Mouse (Mus musculus) heart, embryonic 11.5 days (tissue): ENCODE data around the gene Hoxa6. TPM values are rescaled to one million over a fixed set of nuclear protein-coding genes. Genes with fewer than 3 reads are reported as not detected.

Experiments used
- ATAC-seq: fragments of 200-750 bp; cut with Nextera tagmentation; replicated peaks from 2 replicates; pipeline ENCODE4 v1.8.0; 2017; ENCODE audit warnings: moderate library complexity; ENCODE audit not compliant: insufficient number of reproducible peaks, low FRiP score, low TSS enrichment
- H3K27ac ChIP-seq: fragments of 300-500 bp; sonication (generic); 2 replicates; pipeline ENCODE4 v1.5.1; 2014; ENCODE audit warnings: mild to moderate bottlenecking, low read depth, low read length
- H3K27me3 ChIP-seq: fragments of 300-500 bp; sonication (generic); 2 replicates; pipeline ENCODE4 v1.6.1; 2014; ENCODE audit warnings: mild to moderate bottlenecking, low read length, mixed read lengths; ENCODE audit not compliant: control insufficient read depth, insufficient read depth
- H3K36me3 ChIP-seq: fragments of 300-500 bp; sonication (generic); 2 replicates; pipeline ENCODE4 v1.6.1; 2014; ENCODE audit warnings: mild to moderate bottlenecking, low read length, moderate library complexity, mixed read lengths; ENCODE audit not compliant: control insufficient read depth, insufficient read depth
- H3K4me1 ChIP-seq: fragments of 300-500 bp; sonication (generic); 2 replicates; pipeline ENCODE4 v1.6.1; 2014; ENCODE audit warnings: low read length; ENCODE audit not compliant: control insufficient read depth, insufficient read depth
- H3K4me2 ChIP-seq: fragments of 300-500 bp; sonication (generic); 2 replicates; pipeline ENCODE4 v1.6.1; 2014; ENCODE audit warnings: mild to moderate bottlenecking, moderate library complexity
- H3K4me3 ChIP-seq: fragments of 300-500 bp; sonication (generic); 2 replicates; pipeline ENCODE4 v1.5.1; 2014; ENCODE audit warnings: low read depth, low read length
- H3K9ac ChIP-seq: fragments of 300-500 bp; sonication (generic); 2 replicates; pipeline ENCODE4 v1.6.1; 2014; ENCODE audit warnings: mild to moderate bottlenecking, low read depth, low read length, moderate library complexity
- H3K9me3 ChIP-seq: fragments of 300-500 bp; sonication (generic); replicated peaks from 2 replicates; pipeline ENCODE4 v1.6.1; 2016; ENCODE audit warnings: low read length; ENCODE audit not compliant: control insufficient read depth
- WGBS: fragments of 180-500 bp; shearing (Covaris S2); extraction: QIAGEN DNeasy Blood & Tissue Kit; methylation state at CpG from one replicate; pipeline ENCODE4 v1.1.7; 2014; ENCODE audit not compliant: insufficient replicate concordance; 5-methylcytosine and 5-hydroxymethylcytosine counted together
- polyA plus RNA-seq: library from polyadenylated mRNA; unstranded; fragments of >200 nt; fragmentation: Nextera tagmentation; extraction: Ambion mirVana; gene quantifications from 2 replicates; pipeline ENCODE4 v1.2.1, GENCODE M21; 2014

Hoxa6 gene
- polyA plus RNA-seq, 1 experiment from 2014 or later, result not detected

DNA sequence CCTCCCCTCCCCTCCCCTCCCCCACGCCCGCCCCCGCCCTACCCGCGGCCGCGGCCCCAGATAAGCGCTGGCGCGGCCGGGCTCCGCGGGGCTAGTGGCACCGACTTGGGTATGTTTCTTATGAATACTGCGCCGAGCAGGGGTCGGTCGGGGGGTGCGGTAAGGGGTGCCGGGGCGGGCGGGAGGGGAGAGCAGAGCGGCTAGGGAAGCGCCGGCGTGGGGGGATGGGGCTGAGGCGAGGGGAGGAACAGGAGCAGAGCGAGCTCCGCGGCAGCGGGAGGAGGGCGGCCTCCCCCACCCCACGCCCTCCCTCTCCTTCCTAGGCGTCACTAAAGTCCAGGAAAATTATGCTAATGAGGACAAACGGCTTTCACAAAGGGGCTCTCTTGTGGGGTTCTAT is 32.7 kb downstream of the Hoxa6 start:
- Histone ChIP-seq H3K9ac (peak overlapping the region; percentile 6; the same call in 1 of the 2 replicates), H3K4me1 (0 out of 2 replicates have a peak, but pooled peaks cover 2% of the 10 kb centered on the region)
- peak; percentile 52; the same call in 1 of the 2 replicates for ATAC-seq

DNA sequence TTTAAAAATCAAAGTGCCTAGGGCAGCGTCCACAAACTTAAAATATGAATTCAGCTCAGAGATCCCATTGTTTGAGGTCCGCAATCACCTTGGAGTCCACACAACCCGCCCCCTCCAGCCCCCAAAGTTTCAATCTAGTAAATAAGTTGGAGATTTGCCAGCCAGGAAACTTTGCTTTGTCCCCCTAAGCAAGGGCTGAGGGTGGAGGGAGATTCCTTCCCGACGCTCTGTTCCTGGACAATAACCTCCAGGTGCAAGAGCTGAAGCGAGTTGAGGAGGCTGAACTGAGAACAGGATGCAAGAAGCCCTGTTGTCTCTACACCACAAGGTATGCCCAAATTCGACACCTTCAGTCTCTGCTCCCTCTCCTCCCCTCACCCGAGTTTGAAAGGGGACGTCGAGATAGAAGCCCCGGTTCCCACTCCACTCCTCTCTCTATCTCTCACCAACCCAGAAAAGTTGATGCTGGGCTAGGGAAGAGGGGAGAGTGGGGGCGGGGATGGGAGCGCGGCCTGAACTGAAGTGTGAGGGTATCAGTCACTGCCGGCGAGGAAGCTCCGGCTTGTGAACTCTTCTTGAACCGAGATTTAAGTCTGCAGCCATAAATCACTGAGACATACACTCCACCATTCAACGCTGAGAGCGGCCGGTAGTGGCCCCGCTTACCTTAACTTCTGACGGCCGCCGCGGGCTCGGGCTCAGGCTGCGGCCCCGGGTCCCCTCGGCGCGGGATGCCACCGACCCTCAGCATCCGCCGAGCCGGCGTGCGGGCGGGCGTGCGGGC is 33.4 kb downstream of the Hoxa6 start:
- peak overlapping the region; percentile 38 for H3K4me3 ChIP-seq
- no peaks in the 10 kb centered on the region for H3K36me3 ChIP-seq
- H3K4me1 ChIP-seq, result peaks cover 7% of the 10 kb centered on the region; the same call in 1 of the 2 replicates
- ATAC-seq, result 0 out of 2 replicates have a peak, but pooled peaks have one; percentile 32
- peaks cover 92% of the 10 kb centered on the region for H3K27me3 ChIP-seq
- H3K9ac ChIP-seq, result peak overlapping the region; percentile 46; the same call in 1 of the 2 replicates
- H3K9me3 ChIP-seq, result no peaks in the 10 kb centered on the region
- H3K4me2 ChIP-seq, result peak overlapping the region; percentile 20
- under 1% methylated on average over 41 of the region's 41 CpGs for WGBS
- peak overlapping the region; percentile 76 for H3K27ac ChIP-seq

More for the DNA sequence above, 32.7 kb downstream of the Hoxa6 start:
- H3K4me3 ChIP-seq, result peak overlapping the region; percentile 38
- H3K27me3 ChIP-seq, result peaks cover 92% of the 10 kb centered on the region
- H3K4me2 ChIP-seq, result peak overlapping the region; percentile 20
- peak overlapping the region; percentile 76 for H3K27ac ChIP-seq
- H3K9me3 ChIP-seq, result no peaks in the 10 kb centered on the region
- 2% methylated on average over 16 of the region's 35 CpGs for WGBS
- H3K36me3 ChIP-seq, result no peaks in the 10 kb centered on the region

DNA sequence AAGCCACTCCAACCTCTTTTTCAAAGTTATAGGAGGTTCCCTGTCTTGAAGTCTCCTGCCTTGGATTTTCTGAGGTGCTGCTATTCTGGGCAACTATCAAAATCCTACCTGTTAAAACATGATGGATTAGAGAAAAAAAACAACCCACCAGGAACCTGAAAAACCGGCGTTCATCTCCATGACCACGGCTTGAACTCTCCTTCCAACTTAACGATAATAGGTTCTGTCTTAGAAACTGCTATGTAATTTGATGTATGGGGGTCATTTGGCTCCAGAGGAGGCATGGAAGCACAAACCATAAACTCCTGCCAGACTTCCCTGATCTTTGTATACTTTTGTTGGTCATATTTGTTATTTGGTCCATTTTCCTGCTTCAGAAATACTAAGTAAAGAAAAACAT is 34.9 kb downstream of the Hoxa6 start:
- Histone ChIP-seq H3K4me3 (no peak overlapping the region), H3K4me1 (peaks cover 10% of the 10 kb centered on the region; the same call in 1 of the 2 replicates), H3K4me2 (peak overlapping the region; percentile 58), H3K27ac (no peak overlapping the region), H3K36me3 (no peaks in the 10 kb centered on the region), H3K9me3 (no peaks in the 10 kb centered on the region), H3K9ac (no peak overlapping the region), H3K27me3 (peaks cover 87% of the 10 kb centered on the region)
- no peak for ATAC-seq
- WGBS, result 4% methylated on average over 4 of the region's 4 CpGs

DNA sequence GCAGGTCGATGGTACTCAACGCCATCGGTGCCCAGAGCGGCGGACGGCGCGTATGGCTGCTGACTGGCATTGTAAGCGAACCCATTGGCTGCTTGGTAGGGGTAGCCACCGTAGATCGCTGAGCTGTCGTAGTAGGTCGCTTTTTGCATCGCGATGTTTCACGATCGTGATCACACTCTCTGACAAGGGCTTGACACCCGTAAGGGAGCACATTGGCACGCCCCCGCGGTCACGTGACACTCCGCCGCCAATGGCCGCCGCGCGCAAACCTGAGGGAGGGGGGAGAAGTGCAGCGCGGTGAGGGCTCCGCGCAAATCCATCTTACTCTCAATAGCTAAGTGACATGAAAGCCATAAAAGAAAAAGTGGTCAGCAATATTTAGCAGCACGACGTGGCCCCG is 36.0 kb downstream of the Hoxa6 start:
- H3K36me3 ChIP-seq, result no peaks in the 10 kb centered on the region
- WGBS, result 1% methylated on average over 35 of the region's 35 CpGs
- H3K4me2 ChIP-seq, result peak overlapping the region; percentile 58
- peak overlapping the region; percentile 24; the same call in 1 of the 2 replicates for H3K27ac ChIP-seq
- peak; percentile 54; the same call in 1 of the 2 replicates for ATAC-seq
- no peaks in the 10 kb centered on the region for H3K9me3 ChIP-seq
- peak overlapping the region; percentile 20 for H3K4me3 ChIP-seq
- peaks cover 88% of the 10 kb centered on the region for H3K27me3 ChIP-seq
- peak overlapping the region; percentile 16; the same call in 1 of the 2 replicates for H3K9ac ChIP-seq
- peaks cover 10% of the 10 kb centered on the region; the same call in 1 of the 2 replicates for H3K4me1 ChIP-seq

DNA sequence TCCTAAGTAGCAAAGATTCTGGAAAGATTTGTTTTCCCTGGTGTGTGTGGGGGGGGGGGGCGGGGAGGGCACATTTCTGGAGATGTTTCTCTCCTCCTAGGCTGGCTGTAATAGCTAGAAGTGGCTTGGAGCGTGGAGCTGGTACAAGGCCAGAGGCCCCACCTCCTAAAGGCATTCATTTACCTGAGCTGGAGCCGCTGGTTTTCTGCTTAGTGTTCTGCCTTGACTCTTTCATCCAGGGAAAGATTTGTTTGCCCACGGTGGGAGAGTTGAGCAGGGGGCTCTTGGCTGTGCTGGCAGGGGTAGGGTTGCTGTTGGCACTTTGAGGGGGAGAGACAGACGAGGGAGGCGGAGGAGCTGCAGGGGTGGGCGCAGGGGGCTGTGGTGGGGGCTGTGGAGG is 36.6 kb downstream of the Hoxa6 start:
- Histone ChIP-seq H3K4me2 (peak overlapping the region; percentile 58), H3K27me3 (peaks cover 87% of the 10 kb centered on the region), H3K36me3 (no peaks in the 10 kb centered on the region), H3K4me3 (peak overlapping the region; percentile 20), H3K9me3 (no peaks in the 10 kb centered on the region), H3K27ac (0 out of 2 replicates have a peak overlapping the region, but pooled peaks have one; percentile 15), H3K4me1 (peaks cover 10% of the 10 kb centered on the region; the same call in 1 of the 2 replicates), H3K9ac (no peak overlapping the region)
- no peak for ATAC-seq
- 9% methylated on average over 7 of the region's 7 CpGs for WGBS

DNA sequence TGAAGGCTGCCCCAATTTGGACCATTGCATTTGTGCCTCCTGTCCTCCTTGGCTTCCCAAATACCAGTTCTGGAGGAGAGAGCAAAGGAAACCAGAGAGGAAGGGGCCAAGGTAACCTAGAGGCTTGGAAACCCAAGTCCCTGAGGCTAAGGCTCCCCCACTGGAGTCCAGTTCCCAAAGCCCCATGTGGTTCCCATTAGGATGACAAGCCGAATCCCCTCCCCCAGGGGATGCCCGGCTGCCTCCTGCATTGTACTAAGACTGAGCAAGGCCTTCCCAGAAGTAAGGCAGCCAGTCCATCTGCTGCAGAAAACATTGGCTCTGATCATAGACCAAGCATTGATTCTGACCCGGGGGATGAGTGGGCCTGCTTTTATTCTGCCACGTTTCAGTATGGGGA is 37.2 kb downstream of the Hoxa6 start:
- H3K27ac ChIP-seq, result no peak overlapping the region

DNA sequence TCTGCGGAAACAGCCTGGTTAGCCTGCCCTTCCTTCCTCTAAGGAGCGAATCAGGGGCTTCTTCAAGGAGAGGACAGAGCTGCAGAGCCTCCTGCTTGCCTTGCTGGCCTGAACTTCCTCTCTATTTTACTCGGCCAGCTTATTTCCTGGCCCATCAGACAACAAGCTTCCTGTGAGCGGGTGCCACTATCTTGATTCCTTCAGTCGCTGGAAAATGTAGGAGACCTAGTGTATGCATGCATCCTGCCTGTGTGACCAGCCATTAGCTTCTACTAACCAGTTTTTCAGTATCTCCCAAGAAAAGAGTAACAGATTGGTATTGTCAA is 37.7 kb downstream of the Hoxa6 start:
- Histone ChIP-seq H3K4me2 (peak overlapping the region; percentile 42; the same call in 1 of the 2 replicates), H3K9me3 (no peaks in the 10 kb centered on the region), H3K9ac (peak overlapping the region; percentile 56; the same call in 1 of the 2 replicates), H3K27ac (0 out of 2 replicates have a peak overlapping the region, but pooled peaks have one; percentile 46), H3K27me3 (peaks cover 91% of the 10 kb centered on the region), H3K4me1 (peaks cover 10% of the 10 kb centered on the region; the same call in 1 of the 2 replicates), H3K36me3 (no peaks in the 10 kb centered on the region), H3K4me3 (no peak overlapping the region)
- 10% methylated on average over 5 of the region's 5 CpGs for WGBS
- ATAC-seq, result no peak

More for the DNA sequence above, 37.2 kb downstream of the Hoxa6 start:
- no peaks in the 10 kb centered on the region for H3K36me3 ChIP-seq
- H3K4me2 ChIP-seq, result no peak overlapping the region
- no peak for ATAC-seq
- WGBS, result 6% methylated on average over 4 of the region's 4 CpGs
- peaks cover 89% of the 10 kb centered on the region for H3K27me3 ChIP-seq
- H3K9ac ChIP-seq, result no peak overlapping the region
- H3K4me3 ChIP-seq, result no peak overlapping the region
- H3K9me3 ChIP-seq, result no peaks in the 10 kb centered on the region
- H3K4me1 ChIP-seq, result peaks cover 10% of the 10 kb centered on the region; the same call in 1 of the 2 replicates

DNA sequence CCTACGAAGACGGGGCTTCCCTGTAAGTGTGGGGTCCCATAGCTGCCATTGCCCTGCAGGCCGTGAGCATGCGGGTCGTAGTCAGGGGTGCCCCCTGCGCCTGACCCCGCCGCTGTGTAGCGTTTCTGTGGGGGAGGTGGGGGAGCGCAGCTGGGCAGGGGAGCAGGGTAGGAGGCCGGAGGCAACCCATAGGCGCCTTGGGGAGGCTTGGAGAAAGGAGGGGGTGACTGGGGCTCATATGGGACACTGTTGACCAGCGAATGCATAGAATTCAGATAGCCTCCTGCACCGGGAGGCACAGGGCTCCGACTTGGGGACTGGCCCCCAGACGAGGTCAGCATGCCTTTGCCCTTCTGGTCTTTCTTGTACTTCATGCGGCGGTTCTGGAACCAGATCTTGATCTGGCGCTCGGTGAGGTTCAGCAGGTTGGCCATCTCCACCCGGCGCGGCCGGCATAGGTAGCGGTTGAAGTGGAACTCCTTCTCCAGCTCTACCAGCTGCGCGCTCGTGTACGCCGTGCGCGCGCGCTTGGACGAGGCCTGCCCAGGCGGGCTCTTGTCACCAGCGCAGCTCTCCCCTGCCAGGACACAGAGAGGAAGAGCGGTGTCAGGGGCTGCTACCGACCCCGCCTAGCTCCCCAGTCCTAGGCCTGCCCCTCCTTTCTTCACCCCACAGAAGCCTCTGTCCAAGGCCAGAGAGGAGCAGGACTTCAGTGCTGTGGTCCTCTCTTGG is 38.2 kb downstream of the Hoxa6 start:
- Histone ChIP-seq H3K36me3 (no peaks in the 10 kb centered on the region), H3K4me2 (peak overlapping the region; percentile 42), H3K27me3 (peaks cover 90% of the 10 kb centered on the region), H3K9me3 (no peaks in the 10 kb centered on the region), H3K27ac (peak overlapping the region; percentile 46; the same call in 1 of the 2 replicates), H3K4me3 (0 out of 2 replicates have a peak overlapping the region, but pooled peaks have one; percentile 5), H3K4me1 (peaks cover 10% of the 10 kb centered on the region; the same call in 1 of the 2 replicates), H3K9ac (peak overlapping the region; percentile 56; the same call in 1 of the 2 replicates)
- WGBS, result 3% methylated on average over 40 of the region's 40 CpGs
- ATAC-seq, result no peak
